9 mouse cellular contexts compared by ENCODE assay signal in the genomic region with DNA sequence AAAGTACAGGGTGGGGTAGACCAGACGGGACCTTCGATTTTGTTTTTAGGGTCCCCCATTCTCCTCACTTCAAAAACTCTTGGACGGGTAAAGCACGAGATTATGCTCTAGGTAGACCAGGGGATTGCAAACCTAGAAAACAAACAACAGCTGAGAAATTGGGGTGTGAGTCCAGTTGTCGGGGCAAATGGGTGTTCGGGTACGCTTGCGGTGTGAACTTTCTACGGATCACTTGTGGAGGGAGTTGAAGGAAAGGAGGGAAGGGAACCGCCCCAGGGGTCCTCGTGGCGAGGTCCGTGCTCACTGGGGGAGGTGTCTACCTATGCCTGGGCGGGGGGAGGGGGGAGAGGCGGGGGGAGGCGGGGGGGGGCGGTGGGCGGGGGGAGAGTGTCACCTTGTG. TPM values are rescaled to one million over a fixed set of nuclear protein-coding genes. Genes with fewer than 3 reads are reported as not detected.
A peak's percentile ranks its signal among the peaks of the same experiment; 100 is the strongest.
DNase-seq lines count a peak whose midpoint lies in the region; ATAC-seq lines count a peak whose summit lies in the region.
"Had no signal": no experiment of that assay in that cellular context is flagged by ENCODE, and none has a peak within 500 bp of the region (broad histone marks: within the 10 kb centered on the region; RNA-seq: fewer than 3 reads in every experiment).

No protein-coding gene starts in this region.

- peaks cover 61% of the 10 kb centered on the region for H3K27me3 ChIP-seq in kidney, embryonic 14.5 days (ENCODE audit: control insufficient read depth, insufficient read depth, low read length)
- H3K27me3 ChIP-seq in hindbrain, embryonic 15.5 days: peaks cover 51% of the 10 kb centered on the region
- H3K27me3 ChIP-seq in midbrain, embryonic 15.5 days (replicated peaks): peaks cover 49% of the 10 kb centered on the region

- no peak overlapping the region for H3K27ac ChIP-seq in kidney, embryonic 14.5 days (ENCODE audit: low read depth, low read length)
- H3K27ac ChIP-seq in hindbrain, embryonic 15.5 days (replicated peaks): no peak overlapping the region
- H3K27ac ChIP-seq in midbrain, embryonic 15.5 days: no peak overlapping the region
- H3K27ac ChIP-seq: liver, embryonic 14.5 days had no signal

- no peak overlapping the region for H3K9ac ChIP-seq in kidney, embryonic 14.5 days (ENCODE audit: low read depth, low read length)
- no peak overlapping the region for H3K9ac ChIP-seq in hindbrain, embryonic 15.5 days
- H3K9ac ChIP-seq in midbrain, embryonic 15.5 days: no peak overlapping the region
- H3K9ac ChIP-seq: liver, embryonic 14.5 days had no signal

- peak overlapping the region; percentile 51 for H3K4me3 ChIP-seq in kidney, embryonic 14.5 days (ENCODE audit: low read length)
- H3K4me3 ChIP-seq in hindbrain, embryonic 15.5 days: peak overlapping the region; percentile 56
- peak overlapping the region; percentile 77 for H3K4me3 ChIP-seq in midbrain, embryonic 15.5 days

- no peak for DNase-seq in kidney, adult 9 months
- DNase-seq in embryo, embryonic 9.5 days (ENCODE audit: extremely low spot score): peak; percentile 26
- DNase-seq in adrenal gland, adult 18-20 months (ENCODE audit: low spot score in 2 of 2): no peak
- no peak for DNase-seq in adrenal gland, adult 2 months
- no peak for DNase-seq in ovary, postnatal 36 days (ENCODE audit: low spot score)

- H3K4me1 ChIP-seq in kidney, embryonic 14.5 days (ENCODE audit: control insufficient read depth, insufficient read depth, low read length): peaks cover 14% of the 10 kb centered on the region; the same call in 1 of the 2 replicates
- peaks cover 26% of the 10 kb centered on the region for H3K4me1 ChIP-seq in hindbrain, embryonic 15.5 days (replicated peaks)
- H3K4me1 ChIP-seq in midbrain, embryonic 15.5 days: peaks cover 37% of the 10 kb centered on the region

- H3K4me2 ChIP-seq in kidney, embryonic 14.5 days (replicated peaks; ENCODE audit: low read depth, low read length): peak overlapping the region; percentile 93
- peak overlapping the region; percentile 94 for H3K4me2 ChIP-seq in hindbrain, embryonic 15.5 days
- peak overlapping the region; percentile 94 for H3K4me2 ChIP-seq in midbrain, embryonic 15.5 days

- 0% methylated on average over 13 of the region's 18 CpGs for WGBS in kidney, embryonic 14.5 days
- 2% methylated on average over 11 of the region's 18 CpGs for WGBS in hindbrain, embryonic 15.5 days
- under 1% methylated on average over 10 of the region's 18 CpGs for WGBS in midbrain, embryonic 15.5 days

- peak; percentile 4; the same call in 1 of the 2 replicates for ATAC-seq in kidney, embryonic 14.5 days (ENCODE audit: low FRiP score, low TSS enrichment)
- 0 out of 2 replicates have a peak, but pooled peaks have one; percentile 2 for ATAC-seq in hindbrain, embryonic 15.5 days (ENCODE audit: low FRiP score, low read depth)
- ATAC-seq in midbrain, embryonic 15.5 days (replicated peaks): peak; percentile 1; the same call in 1 of the 2 replicates

- H3K9me3 ChIP-seq in kidney, embryonic 14.5 days (ENCODE audit: control insufficient read depth, low read length): no peaks in the 10 kb centered on the region
- no peaks in the 10 kb centered on the region for H3K9me3 ChIP-seq in hindbrain, embryonic 15.5 days
- no peaks in the 10 kb centered on the region for H3K9me3 ChIP-seq in midbrain, embryonic 15.5 days

- H3K36me3 ChIP-seq in kidney, embryonic 14.5 days (ENCODE audit: control insufficient read depth, insufficient read depth, low read length): no peaks in the 10 kb centered on the region
- no peaks in the 10 kb centered on the region for H3K36me3 ChIP-seq in hindbrain, embryonic 15.5 days
- H3K36me3 ChIP-seq in midbrain, embryonic 15.5 days (replicated peaks): no peaks in the 10 kb centered on the region

RNA-seq across cellular contexts. Expression of gene Sfmbt2, which starts 1.6 kb away (rescaled TPM):
- polyA plus RNA-seq in kidney, embryonic 14.5 days (2014; fragmentation: Nextera tagmentation; extraction: Ambion mirVana): 1.9 and 2.3 TPM in 2 replicates
- 6.5 and 6.7 TPM in 2 replicates for polyA plus RNA-seq in hindbrain, embryonic 15.5 days (2015; fragmentation: Nextera tagmentation; extraction: Ambion mirVana)
- polyA plus RNA-seq in midbrain, embryonic 15.5 days (2015; fragmentation: Nextera tagmentation; extraction: Ambion mirVana): 5.2 and 6.3 TPM in 2 replicates
- under 1 TPM; 0.33 to 0.54 TPM for total RNA-seq in adrenal gland, adult 18-20 months (2021)
- total RNA-seq in adrenal gland, adult 2 months (2021): under 1 TPM; 0.43 to 0.83 TPM
- 0.09 and 0.10 TPM in 2 replicates for polyA plus RNA-seq in adrenal gland, adult 2 months (2012; rRNA removed)
